Mouse (Mus musculus) heart, embryonic 11.5 days (tissue): ENCODE measurements at regions not wholly inside any gene's neighbourhood (a gene's known extent, or its start where the extent isn't known, plus 50 kb on each side); places are given as distances from the start of the nearest gene placed in this dataset.

ENCODE experiments used
- ATAC-seq: fragments of 200-750 bp; cut with Nextera tagmentation; replicated peaks from 2 replicates; pipeline ENCODE4 v1.8.0; 2017; ENCODE audit warnings: moderate library complexity; ENCODE audit not compliant: insufficient number of reproducible peaks, low FRiP score, low TSS enrichment
- H3K27ac ChIP-seq: fragments of 300-500 bp; sonication (generic); 2 replicates; pipeline ENCODE4 v1.5.1; 2014; ENCODE audit warnings: mild to moderate bottlenecking, low read depth, low read length
- H3K27me3 ChIP-seq: fragments of 300-500 bp; sonication (generic); 2 replicates; pipeline ENCODE4 v1.6.1; 2014; ENCODE audit warnings: mild to moderate bottlenecking, low read length, mixed read lengths; ENCODE audit not compliant: control insufficient read depth, insufficient read depth
- H3K36me3 ChIP-seq: fragments of 300-500 bp; sonication (generic); 2 replicates; pipeline ENCODE4 v1.6.1; 2014; ENCODE audit warnings: mild to moderate bottlenecking, low read length, moderate library complexity, mixed read lengths; ENCODE audit not compliant: control insufficient read depth, insufficient read depth
- H3K4me1 ChIP-seq: fragments of 300-500 bp; sonication (generic); 2 replicates; pipeline ENCODE4 v1.6.1; 2014; ENCODE audit warnings: low read length; ENCODE audit not compliant: control insufficient read depth, insufficient read depth
- H3K4me2 ChIP-seq: fragments of 300-500 bp; sonication (generic); 2 replicates; pipeline ENCODE4 v1.6.1; 2014; ENCODE audit warnings: mild to moderate bottlenecking, moderate library complexity
- H3K4me3 ChIP-seq: fragments of 300-500 bp; sonication (generic); 2 replicates; pipeline ENCODE4 v1.5.1; 2014; ENCODE audit warnings: low read depth, low read length
- H3K9ac ChIP-seq: fragments of 300-500 bp; sonication (generic); 2 replicates; pipeline ENCODE4 v1.6.1; 2014; ENCODE audit warnings: mild to moderate bottlenecking, low read depth, low read length, moderate library complexity
- H3K9me3 ChIP-seq: fragments of 300-500 bp; sonication (generic); replicated peaks from 2 replicates; pipeline ENCODE4 v1.6.1; 2016; ENCODE audit warnings: low read length; ENCODE audit not compliant: control insufficient read depth
- WGBS: fragments of 180-500 bp; shearing (Covaris S2); extraction: QIAGEN DNeasy Blood & Tissue Kit; methylation state at CpG from one replicate; pipeline ENCODE4 v1.1.7; 2014; ENCODE audit not compliant: insufficient replicate concordance; 5-methylcytosine and 5-hydroxymethylcytosine counted together

DNA sequence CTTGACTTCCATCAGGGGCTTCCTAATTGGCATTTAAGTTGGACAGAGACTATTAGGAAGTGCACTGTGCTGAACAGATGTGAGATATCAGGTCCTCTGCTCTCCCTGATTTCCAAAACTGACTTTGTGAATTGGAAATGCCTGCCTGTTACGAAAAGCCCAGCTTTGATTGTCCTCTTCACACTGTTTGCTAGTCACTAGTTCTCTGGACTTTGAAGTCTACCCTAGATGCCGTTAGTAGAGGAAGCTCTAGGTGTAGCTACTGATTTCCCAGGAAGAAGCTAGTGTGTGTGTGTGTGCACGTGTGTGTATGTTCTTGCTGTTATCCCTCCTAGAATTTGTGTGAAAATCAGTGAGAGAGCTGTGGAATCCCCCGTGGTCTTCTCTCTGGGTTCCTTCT lies 87.7 kb upstream of the Atp1b1 start:
- H3K9ac ChIP-seq = no peak overlapping the region
- H3K4me2 ChIP-seq = no peak overlapping the region
- no peak for ATAC-seq
- no peaks in the 10 kb centered on the region for H3K9me3 ChIP-seq
- H3K27ac ChIP-seq = no peak overlapping the region
- H3K4me3 ChIP-seq = no peak overlapping the region
- H3K4me1 ChIP-seq = no peaks in the 10 kb centered on the region
- no peaks in the 10 kb centered on the region for H3K27me3 ChIP-seq
- WGBS = 70% methylated on average over 4 of the region's 4 CpGs
- H3K36me3 ChIP-seq = no peaks in the 10 kb centered on the region

DNA sequence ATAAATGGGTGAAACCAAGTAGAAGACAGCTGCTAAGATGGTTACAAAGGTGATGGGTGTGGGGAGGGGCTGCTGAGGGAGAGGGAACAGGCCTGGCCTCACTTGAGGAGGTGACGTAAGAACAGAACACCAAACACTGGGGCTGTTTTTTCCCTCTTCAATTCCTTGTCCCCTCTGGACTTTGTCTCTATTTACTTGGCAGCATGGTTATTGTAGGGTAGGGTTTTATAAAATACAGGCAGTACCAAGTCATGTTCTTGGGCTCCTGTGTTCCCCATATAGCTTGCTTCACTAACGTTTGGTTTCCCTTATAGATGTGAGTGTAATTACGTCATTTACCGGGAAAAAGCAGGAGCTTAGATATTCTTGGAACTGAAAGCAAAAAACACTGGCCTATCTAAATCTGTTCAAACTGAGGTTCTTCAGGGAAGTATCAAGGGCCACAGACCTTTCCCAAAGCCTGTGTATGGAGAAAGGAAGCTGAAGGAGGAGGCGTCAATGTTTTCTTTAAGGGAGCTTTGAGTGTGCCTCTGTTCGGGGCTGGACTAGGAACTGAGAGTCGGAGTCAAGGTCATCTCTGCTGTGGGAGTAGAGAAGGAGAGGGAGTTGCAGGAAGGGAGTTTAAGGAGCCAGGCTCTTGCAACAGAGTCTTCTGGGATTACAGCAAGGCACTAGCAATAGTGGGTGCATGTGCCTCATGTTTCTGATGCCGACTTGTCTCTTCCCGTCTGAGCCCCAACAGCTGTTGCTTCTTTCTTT lies 85.1 kb upstream of the Atp1b1 start:
- H3K9ac ChIP-seq = no peak overlapping the region
- no peak overlapping the region for H3K27ac ChIP-seq
- H3K4me3 ChIP-seq = no peak overlapping the region
- no peak overlapping the region for H3K4me2 ChIP-seq
- no peaks in the 10 kb centered on the region for H3K4me1 ChIP-seq
- no peak for ATAC-seq
- H3K9me3 ChIP-seq = no peaks in the 10 kb centered on the region
- H3K36me3 ChIP-seq = no peaks in the 10 kb centered on the region
- 58% methylated on average over 9 of the region's 9 CpGs for WGBS
- H3K27me3 ChIP-seq = no peaks in the 10 kb centered on the region

DNA sequence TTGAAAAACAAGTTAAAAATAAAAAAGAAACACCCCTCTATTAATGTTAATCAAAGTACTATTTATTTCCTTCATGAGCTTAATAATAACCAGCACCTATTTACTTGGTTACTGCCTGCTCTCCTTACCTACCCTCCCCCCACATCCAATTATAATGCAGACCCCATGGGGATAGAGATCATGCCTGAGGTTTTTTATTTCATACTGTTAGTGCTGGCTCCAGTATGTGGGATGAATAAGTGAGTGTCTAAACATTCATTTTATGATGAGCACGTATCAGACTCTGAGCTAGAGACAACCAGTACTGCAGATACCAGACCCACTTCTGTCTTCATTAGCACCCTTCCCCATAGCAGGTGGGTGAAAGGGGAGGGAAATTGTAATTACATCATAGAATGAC lies 83.6 kb upstream of the Atp1b1 start:
- H3K4me1 ChIP-seq = no peaks in the 10 kb centered on the region
- WGBS = 70% methylated on average over 1 of the region's 1 CpGs
- no peaks in the 10 kb centered on the region for H3K9me3 ChIP-seq
- H3K36me3 ChIP-seq = no peaks in the 10 kb centered on the region
- no peak overlapping the region for H3K27ac ChIP-seq
- no peak for ATAC-seq
- no peak overlapping the region for H3K9ac ChIP-seq
- H3K4me3 ChIP-seq = no peak overlapping the region
- H3K27me3 ChIP-seq = no peaks in the 10 kb centered on the region
- H3K4me2 ChIP-seq = no peak overlapping the region

DNA sequence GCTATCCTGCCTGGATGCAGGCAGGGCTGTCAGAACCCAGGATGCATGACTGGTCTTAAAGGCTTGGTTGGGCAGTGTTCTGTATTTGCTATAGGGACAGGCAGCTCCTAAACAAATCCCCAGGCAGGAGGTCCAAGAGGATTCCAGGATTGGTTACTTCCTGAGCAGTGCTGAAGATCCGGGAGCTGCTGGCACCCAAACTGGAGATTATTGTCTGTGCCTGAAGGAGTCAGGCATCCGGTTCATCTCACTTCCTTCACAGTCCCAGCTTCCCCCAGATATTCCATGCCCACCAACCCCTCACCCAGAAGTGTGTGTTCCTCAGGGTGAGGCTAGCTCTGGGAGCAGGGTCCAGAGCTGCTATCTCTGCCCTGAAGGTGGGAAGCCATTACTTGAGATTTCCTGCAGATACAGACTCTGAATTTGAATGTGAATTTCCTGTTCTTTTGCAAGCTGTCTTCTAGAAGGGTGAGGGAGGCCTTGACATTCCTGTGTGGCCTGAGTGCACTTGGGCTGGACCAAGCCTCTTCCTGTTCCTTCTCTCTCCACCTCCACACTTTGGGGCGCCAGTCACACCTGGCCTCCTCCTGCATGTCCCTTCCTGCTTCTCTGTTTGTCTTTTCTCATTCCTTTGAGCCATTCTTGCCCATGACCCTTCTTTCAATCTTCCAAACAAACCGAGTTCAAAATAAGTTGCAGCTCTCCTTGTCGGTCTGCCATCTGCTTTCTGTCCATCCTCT lies 80.3 kb upstream of the Atp1b1 start:
- H3K27me3 ChIP-seq = no peaks in the 10 kb centered on the region
- 64% methylated on average over 5 of the region's 5 CpGs for WGBS

DNA sequence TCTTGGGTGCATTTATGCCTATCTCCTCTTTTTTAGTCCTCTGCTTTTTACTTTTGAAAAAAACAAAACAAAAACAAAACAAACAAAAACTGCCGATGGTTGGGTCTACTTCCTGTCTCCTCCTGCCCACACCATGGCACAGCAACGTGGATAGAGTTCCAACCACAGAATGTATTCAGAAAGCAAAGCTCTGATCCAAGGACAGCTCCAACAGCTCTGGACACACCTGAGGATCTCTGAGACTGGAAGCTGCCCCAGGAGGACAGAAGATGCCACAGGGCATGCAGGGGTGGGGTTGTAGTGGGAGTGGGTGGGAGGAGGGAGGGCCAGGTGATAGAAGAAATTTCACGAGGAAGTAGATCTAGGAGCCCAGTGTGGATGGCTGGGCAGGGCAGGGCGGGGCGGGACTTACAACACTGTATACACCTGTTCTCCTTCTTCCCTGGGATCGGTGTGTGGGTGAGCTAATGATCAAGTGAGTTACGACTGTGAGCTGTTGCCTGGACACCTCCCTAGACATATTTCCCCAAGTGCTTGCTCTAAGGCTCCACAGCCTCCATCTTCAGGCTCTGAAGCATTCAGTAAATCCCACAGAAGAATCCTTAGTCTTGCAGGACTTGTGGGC lies 79.3 kb upstream of the Atp1b1 start:
- H3K36me3 ChIP-seq = no peaks in the 10 kb centered on the region
- ATAC-seq = no peak
- no peak overlapping the region for H3K9ac ChIP-seq
- H3K27ac ChIP-seq = no peak overlapping the region
- WGBS = 76% methylated on average over 7 of the region's 7 CpGs
- no peaks in the 10 kb centered on the region for H3K4me1 ChIP-seq
- H3K4me2 ChIP-seq = no peak overlapping the region
- H3K9me3 ChIP-seq = no peaks in the 10 kb centered on the region
- H3K27me3 ChIP-seq = no peaks in the 10 kb centered on the region
- no peak overlapping the region for H3K4me3 ChIP-seq

More for the DNA sequence above, 80.3 kb upstream of the Atp1b1 start:
- Histone ChIP-seq H3K36me3 (no peaks in the 10 kb centered on the region), H3K4me3 (no peak overlapping the region), H3K4me1 (no peaks in the 10 kb centered on the region), H3K27ac (no peak overlapping the region), H3K9ac (no peak overlapping the region), H3K4me2 (no peak overlapping the region), H3K9me3 (no peaks in the 10 kb centered on the region)
- no peak for ATAC-seq

DNA sequence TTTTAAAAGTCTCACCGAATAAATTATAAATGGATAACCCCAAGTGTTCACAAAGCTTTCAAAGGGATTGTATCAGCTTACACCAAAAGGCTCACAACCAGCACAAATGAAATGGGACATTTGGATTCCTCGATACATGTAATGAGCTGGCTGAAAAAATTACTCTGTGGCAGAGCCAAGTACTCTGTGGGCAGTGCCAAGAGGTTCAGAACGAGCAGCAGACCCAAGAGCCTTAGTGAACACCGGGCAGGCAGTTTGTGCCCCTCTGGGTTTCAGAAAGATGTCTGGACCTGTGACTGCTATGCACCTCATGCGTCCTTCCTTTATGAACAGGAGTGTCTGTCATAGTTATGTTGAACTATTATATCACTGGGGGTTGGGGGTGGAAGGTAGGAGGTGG lies 74.0 kb upstream of the Atp1b1 start:
- Histone ChIP-seq H3K4me3 (no peak overlapping the region), H3K4me2 (no peak overlapping the region), H3K27me3 (no peaks in the 10 kb centered on the region), H3K36me3 (no peaks in the 10 kb centered on the region), H3K4me1 (no peaks in the 10 kb centered on the region), H3K9ac (no peak overlapping the region), H3K9me3 (no peaks in the 10 kb centered on the region), H3K27ac (no peak overlapping the region)
- whole genome bisulfite sequencing = 87% methylated on average over 5 of the region's 5 CpGs
- no peak for ATAC-seq

DNA sequence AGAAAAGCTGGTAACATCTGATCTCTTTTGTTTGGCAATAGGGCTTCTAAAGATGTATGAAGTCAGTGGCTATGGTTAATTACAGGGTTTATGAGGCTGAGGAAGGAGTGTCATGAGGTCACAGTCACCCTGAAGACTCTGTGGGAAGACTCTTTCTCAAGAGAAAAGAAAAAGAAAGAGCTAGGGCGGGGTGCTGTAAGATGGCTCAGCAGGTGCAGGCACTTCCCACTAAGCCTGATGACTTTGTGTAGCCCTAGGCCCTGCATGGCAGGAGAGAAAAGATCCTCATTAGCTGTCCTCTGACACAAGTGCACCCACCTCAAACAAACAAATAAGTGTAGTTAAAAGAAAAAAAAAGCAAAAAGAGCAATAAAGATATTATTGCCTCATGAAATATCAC lies 73.6 kb upstream of the Atp1b1 start:
- no peak for ATAC-seq
- Histone ChIP-seq H3K4me1 (no peaks in the 10 kb centered on the region), H3K9ac (no peak overlapping the region), H3K27ac (no peak overlapping the region), H3K27me3 (no peaks in the 10 kb centered on the region), H3K9me3 (no peaks in the 10 kb centered on the region), H3K36me3 (no peaks in the 10 kb centered on the region), H3K4me2 (no peak overlapping the region), H3K4me3 (no peak overlapping the region)
- 85% methylated on average over 1 of the region's 1 CpGs for WGBS

DNA sequence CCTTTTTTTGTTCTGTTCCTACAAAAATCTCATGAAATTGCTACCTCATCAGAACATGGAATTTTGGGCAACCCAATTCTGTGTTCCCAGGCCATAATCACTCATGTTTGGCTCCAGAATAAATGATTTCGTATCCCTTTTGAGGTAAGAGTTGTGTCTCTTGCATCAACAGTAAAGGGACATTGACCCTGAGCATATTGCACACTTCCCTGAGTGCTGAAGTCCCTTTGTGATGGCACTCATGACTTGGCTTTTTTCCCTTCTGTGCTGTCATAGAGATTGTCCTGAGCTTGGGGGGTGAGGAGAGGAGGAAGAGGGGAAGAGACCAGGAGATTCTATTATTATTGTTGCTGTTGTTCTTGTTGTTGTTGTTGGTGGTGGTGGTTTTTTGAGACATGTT lies 68.6 kb upstream of the Atp1b1 start:
- 86% methylated on average over 1 of the region's 1 CpGs for WGBS
- ATAC-seq = no peak
- Histone ChIP-seq H3K9me3 (no peaks in the 10 kb centered on the region), H3K9ac (no peak overlapping the region), H3K4me1 (no peaks in the 10 kb centered on the region), H3K4me2 (no peak overlapping the region), H3K27ac (no peak overlapping the region), H3K4me3 (no peak overlapping the region), H3K36me3 (no peaks in the 10 kb centered on the region), H3K27me3 (no peaks in the 10 kb centered on the region)
